Mouse (Mus musculus) adipocyte (in vitro differentiated cells): ENCODE measurements around the gene Gemin2.
A peak's percentile ranks its signal among the peaks of the same experiment; 100 is the strongest.
"Not testable (repeated sequence)": the region's sequence is repeated elsewhere in the genome, so short reads cannot be mapped to it uniquely, and the experiment has no call there.

Experiments
- DNase-seq: peaks from one replicate; pipeline ENCODE4 v3.0.0-alpha.2; 2016; ENCODE audit warnings: low spot score

Gemin2 gene

GRCm38 (mm10) chr12:59058242-59058641 is 45.0 kb downstream of the Gemin2 start:
- DNase-seq, result not testable (repeated sequence)

GRCm38 (mm10) chr12:59060322-59060721 is 47.1 kb downstream of the Gemin2 start:
- DNase-seq, result no peak

DNA sequence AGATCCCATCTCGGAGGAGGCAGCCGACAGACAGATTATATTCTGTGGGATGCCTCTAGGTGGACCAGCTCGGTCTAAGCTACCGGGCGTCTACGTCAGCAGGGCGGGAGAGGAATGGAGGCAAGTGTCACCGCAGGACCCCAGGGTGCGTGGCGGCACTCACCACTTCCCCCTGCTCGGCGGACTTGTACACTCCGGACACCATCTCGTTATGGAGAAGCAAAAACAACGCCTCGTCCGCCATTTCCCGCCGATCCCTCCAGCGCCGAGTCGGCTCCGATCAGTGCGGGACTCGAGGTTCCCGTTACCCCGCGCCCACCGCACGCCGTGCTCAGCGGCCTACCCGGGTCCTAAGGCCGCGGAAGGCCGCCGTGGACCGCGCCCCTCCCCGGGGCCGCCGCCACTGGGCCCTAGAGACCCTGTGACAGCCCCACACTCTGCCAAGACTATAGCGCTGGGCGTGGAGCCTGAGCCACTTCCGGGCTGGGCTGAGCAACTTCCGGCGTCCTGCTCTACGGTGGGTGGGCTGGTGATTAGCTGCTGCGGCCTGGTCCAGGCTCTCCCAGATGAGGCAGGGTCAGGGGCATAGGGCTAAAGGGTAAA is 47.9 kb downstream of the Gemin2 start, which contains the start of gene Trappc6b:
Gene Trappc6b (minus strand): TSS at position 480 of the 603 bp plus-strand sequence.
- DNase-seq, result peak; percentile 82

DNA sequence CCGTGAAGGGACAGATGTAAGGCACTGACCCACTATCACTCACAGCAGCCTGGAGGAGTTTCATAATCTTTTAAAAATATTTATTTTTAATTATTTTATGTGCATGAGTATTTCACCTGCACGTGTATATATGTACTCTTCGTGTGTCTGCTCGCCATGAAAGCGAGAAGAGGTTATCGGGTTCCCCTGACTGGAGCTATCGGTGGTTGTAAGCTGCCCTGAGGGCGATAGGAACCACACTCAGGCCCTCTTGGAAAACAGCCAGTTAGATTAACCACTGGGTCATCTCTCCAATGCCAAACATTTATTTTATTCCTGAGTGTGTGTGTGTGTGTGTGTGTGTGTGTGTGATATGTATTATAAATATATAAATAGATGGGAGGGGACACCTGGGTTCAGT is 51.6 kb downstream of the Gemin2 start:
- no peak for DNase-seq

- no peak for DNase-seq
Observed at GRCm38 (mm10) chr12:59065776-59066175, 52.6 kb downstream of the Gemin2 start.

DNA sequence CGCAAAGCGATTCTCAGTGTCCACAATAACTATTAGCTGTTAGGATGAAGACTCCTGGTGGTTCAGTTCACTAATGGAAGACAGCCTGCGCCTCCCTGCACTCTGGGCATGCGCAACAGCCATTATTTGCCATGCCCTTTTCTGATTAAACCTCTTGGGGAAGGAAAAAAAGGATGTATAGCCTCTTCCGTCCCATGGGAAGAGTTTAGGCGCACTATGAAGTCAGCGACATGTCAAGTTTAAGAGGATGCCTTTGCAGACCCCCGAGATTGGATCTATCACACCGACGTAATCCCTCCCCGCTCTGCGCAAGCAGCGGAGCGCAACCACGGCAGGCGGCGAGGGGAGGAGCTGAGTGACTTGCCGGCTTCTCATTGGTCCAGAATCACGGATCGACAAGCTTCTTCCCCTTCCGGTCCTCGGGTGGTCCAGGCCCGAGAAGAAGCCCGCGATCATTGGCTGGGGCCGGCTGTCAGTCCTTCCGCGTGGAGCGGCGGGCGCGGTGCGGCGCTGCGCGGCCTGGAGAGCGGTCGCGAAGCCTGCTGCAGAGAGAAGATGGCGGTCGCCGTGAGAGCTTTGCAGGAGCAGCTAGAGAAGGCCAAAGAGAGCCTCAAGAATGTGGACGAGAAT is 53.4 kb downstream of the Gemin2 start, which contains the start of gene Pnn:
Gene Pnn (plus strand): TSS at position 437 of the 630 bp plus-strand sequence.
- DNase-seq, result peak; percentile 97

GRCm38 (mm10) chr12:59067095-59067494 is 53.9 kb downstream of the Gemin2 start:
- DNase-seq, result no peak

- no peak for DNase-seq
Observed at GRCm38 (mm10) chr12:59068791-59069190, 55.6 kb downstream of the Gemin2 start.

DNA sequence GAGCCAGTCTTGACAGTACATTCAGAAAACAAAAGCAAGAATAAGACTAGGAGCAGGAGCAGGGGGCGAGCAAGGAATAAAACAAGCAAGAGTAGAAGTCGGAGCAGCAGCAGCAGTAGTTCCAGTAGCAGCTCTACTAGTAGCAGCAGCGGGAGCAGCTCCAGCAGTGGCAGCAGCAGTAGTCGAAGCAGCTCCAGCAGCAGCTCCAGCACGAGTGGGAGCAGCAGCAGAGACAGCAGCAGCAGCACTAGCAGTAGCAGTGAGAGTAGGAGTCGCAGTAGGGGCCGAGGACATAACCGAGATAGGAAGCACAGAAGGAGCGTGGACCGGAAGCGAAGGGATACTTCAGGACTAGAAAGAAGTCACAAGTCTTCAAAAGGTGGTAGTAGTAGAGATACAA is 59.1 kb downstream of the Gemin2 start:
- DNase-seq, result no peak

DNA sequence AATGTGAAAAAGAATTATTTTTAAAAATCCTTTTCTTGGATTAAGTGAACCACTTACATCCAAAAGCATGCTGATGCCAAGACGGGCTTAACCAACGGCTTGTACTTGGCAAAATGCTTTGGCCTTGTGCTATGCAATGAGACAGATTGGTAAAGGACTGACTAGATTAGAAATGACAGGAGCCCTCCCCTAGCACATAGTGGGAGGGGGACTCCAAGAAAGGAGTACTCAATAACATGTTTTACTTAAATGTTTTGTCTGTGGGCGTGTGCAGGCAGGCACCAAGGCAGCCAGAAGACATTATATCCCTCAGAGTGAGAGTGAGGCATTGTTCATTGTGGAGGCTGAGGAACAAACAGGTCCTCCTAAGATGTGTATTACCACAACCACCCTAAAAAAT is 60.9 kb downstream of the Gemin2 start:
- no peak for DNase-seq

GRCm38 (mm10) chr12:59076996-59077395 is 63.8 kb downstream of the Gemin2 start:
- no peak for DNase-seq

DNA sequence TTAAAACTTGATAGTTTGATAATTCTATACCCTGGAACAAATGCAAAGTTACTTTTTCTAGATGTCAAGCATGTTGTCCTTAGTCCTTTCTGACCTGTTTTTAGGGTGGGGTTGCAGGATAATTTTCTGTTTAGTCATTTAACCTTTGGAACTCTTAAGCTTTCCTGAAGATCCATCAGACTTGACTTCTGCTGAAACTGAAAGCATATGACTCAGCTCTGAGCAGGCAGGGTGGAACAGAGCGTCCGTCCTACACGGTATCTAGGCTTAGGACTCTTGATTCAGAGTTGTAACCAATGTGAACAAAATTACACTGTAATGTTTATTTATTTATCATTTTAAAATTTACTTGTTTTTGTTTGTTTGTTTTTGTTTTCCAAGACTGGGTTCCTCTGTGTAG is 64.7 kb downstream of the Gemin2 start:
- peak; percentile 43 for DNase-seq
